Mouse (Mus musculus) CH12.LX (cell line): ENCODE results near the gene Rapgef4. TPM values are rescaled to one million over a fixed set of nuclear protein-coding genes. Genes with fewer than 3 reads are reported as not detected.

Experiments used
- DNase-seq: peaks from one replicate; pipeline ENCODE4 v3.0.0-alpha.2; 2013; ENCODE audit errors: extremely low read depth
- H3K27ac ChIP-seq: 2 replicates; pipeline ENCODE4 v1.5.1; 2012; ENCODE audit warnings: low read depth, mild to moderate bottlenecking, control low read depth, moderate library complexity; ENCODE audit not compliant: insufficient read depth
- H3K27me3 ChIP-seq: replicated peaks from 2 replicates; pipeline ENCODE3; 2012; ENCODE audit warnings: inconsistent platforms
- H3K36me3 ChIP-seq, 2 experiments: replicated peaks in 1 of 2; 2 replicates each; pipeline versions ENCODE3 to v1.6.1; 2012; ENCODE audit warnings: inconsistent platforms in 1 of 2, low read length in 1 of 2, mild to moderate bottlenecking in 1 of 2, mixed read lengths in 1 of 2, moderate library complexity in 1 of 2; ENCODE audit not compliant: control insufficient read depth in 1 of 2, insufficient read depth in 1 of 2
- H3K4me1 ChIP-seq, 2 experiments: 2 replicates each; pipeline ENCODE4 v1.6.1; 2012; ENCODE audit warnings: inconsistent platforms in 1 of 2, moderate library complexity in 1 of 2; ENCODE audit not compliant: insufficient read depth in 2 of 2, control insufficient read depth in 1 of 2
- H3K4me2 ChIP-seq: 2 replicates; pipeline ENCODE4 v1.6.1; 2012; ENCODE audit warnings: low read depth, mild to moderate bottlenecking, control low read depth; ENCODE audit not compliant: poor library complexity, insufficient read depth, severe bottlenecking
- H3K4me3 ChIP-seq, 3 experiments: fragments of 150-350 bp in 1 of 3; sonication (generic) in 1 of 3; replicated peaks in 1 of 3; 2 replicates each; pipeline versions ENCODE3 to v1.5.1; 2011 to 2012; ENCODE audit warnings: low read depth in 2 of 3, low read length in 2 of 3, mild to moderate bottlenecking in 2 of 3, moderate library complexity in 2 of 3, control low read depth in 1 of 3, improper control_type of control experiment in 1 of 3, inconsistent platforms in 1 of 3, mixed read lengths in 1 of 3; ENCODE audit not compliant: poor library complexity in 1 of 3
- H3K79me2 ChIP-seq: replicated peaks from 2 replicates; pipeline ENCODE4 v1.6.1; 2012; ENCODE audit warnings: mild to moderate bottlenecking, moderate library complexity; ENCODE audit not compliant: control insufficient read depth, poor library complexity, insufficient read depth, severe bottlenecking; ENCODE audit errors: extremely low read depth
- H3K9ac ChIP-seq: 2 replicates; pipeline ENCODE4 v1.6.1; 2012; ENCODE audit warnings: low read depth, mild to moderate bottlenecking, control low read depth, moderate library complexity; ENCODE audit not compliant: insufficient read depth
- H3K9me3 ChIP-seq: replicated peaks from 2 replicates; pipeline ENCODE3; 2012; ENCODE audit warnings: low read length, inconsistent platforms, mixed read lengths
- CTCF ChIP-seq, 2 experiments: IDR thresholded peaks in 1 of 2; conservative IDR thresholded peaks in 1 of 2; 2 replicates each; pipeline ENCODE4 v1.5.1; 2011 to 2012; ENCODE audit warnings: low read depth in 2 of 2, low read length in 2 of 2, improper control_type of control experiment in 1 of 2, inconsistent platforms in 1 of 2, mild to moderate bottlenecking in 1 of 2, moderate library complexity in 1 of 2
- E2F4 ChIP-seq: IDR thresholded peaks from 2 replicates; pipeline ENCODE4 v1.6.1; 2011; ENCODE audit warnings: low read depth, low read length, improper control_type of control experiment; ENCODE audit not compliant: insufficient replicate concordance
- ELF1 ChIP-seq: IDR thresholded peaks from 2 replicates; pipeline ENCODE4 v1.6.1; 2014; ENCODE audit warnings: low read depth, mild to moderate bottlenecking, inconsistent platforms, low read length, improper control_type of control experiment
- EP300 ChIP-seq: IDR thresholded peaks from 2 replicates; pipeline ENCODE4 v1.6.1; 2011; ENCODE audit warnings: low read length, improper control_type of control experiment
- ETS1 ChIP-seq: conservative IDR thresholded peaks from 2 replicates; pipeline ENCODE4 v1.6.1; 2012; ENCODE audit warnings: low read depth, mild to moderate bottlenecking, inconsistent platforms, low read length, improper control_type of control experiment, moderate library complexity
- HCFC1 ChIP-seq: IDR thresholded peaks from 2 replicates; pipeline ENCODE4 v1.6.1; 2012; ENCODE audit warnings: low read depth, mild to moderate bottlenecking, inconsistent platforms, low read length, improper control_type of control experiment
- IRF4 ChIP-seq: IDR thresholded peaks from 2 replicates; pipeline ENCODE4 v1.6.1; 2014; ENCODE audit warnings: low read depth, mild to moderate bottlenecking, inconsistent platforms, low read length, improper control_type of control experiment
- JUN ChIP-seq: IDR thresholded peaks from 2 replicates; pipeline ENCODE4 v1.6.1; 2011; ENCODE audit warnings: low read depth, mild to moderate bottlenecking, low read length, improper control_type of control experiment, moderate library complexity; ENCODE audit not compliant: insufficient read depth
- KAT2A ChIP-seq: IDR thresholded peaks from 2 replicates; pipeline ENCODE4 v1.6.1; 2012; ENCODE audit warnings: low read length, improper control_type of control experiment, inconsistent platforms; ENCODE audit not compliant: insufficient replicate concordance
- MAFK ChIP-seq: IDR thresholded peaks from 2 replicates; pipeline ENCODE4 v1.6.1; 2011; ENCODE audit warnings: low read length, improper control_type of control experiment; ENCODE audit not compliant: insufficient replicate concordance
- MAZ ChIP-seq: IDR thresholded peaks from 2 replicates; pipeline ENCODE4 v1.6.1; 2012; ENCODE audit warnings: low read depth, mild to moderate bottlenecking, inconsistent platforms, low read length, improper control_type of control experiment, moderate library complexity
- MXI1 ChIP-seq: IDR thresholded peaks from 2 replicates; pipeline ENCODE4 v1.6.1; 2011; ENCODE audit warnings: mild to moderate bottlenecking, low read depth, low read length, improper control_type of control experiment
- NELFE ChIP-seq: IDR thresholded peaks from 2 replicates; pipeline ENCODE4 v1.6.1; 2011; ENCODE audit warnings: low read depth, low read length, improper control_type of control experiment
- NRF1 ChIP-seq: IDR thresholded peaks from 2 replicates; pipeline ENCODE4 v1.6.1; 2014; ENCODE audit warnings: low read depth, mild to moderate bottlenecking, inconsistent platforms, low read length, improper control_type of control experiment, moderate library complexity
- PAX5 ChIP-seq: IDR thresholded peaks from 2 replicates; pipeline ENCODE4 v1.6.1; 2012; ENCODE audit warnings: low read length, inconsistent platforms, mixed read lengths
- POLR2A ChIP-seq: IDR thresholded peaks from 2 replicates; pipeline ENCODE4 v1.6.1; 2011; ENCODE audit warnings: low read depth, mild to moderate bottlenecking, improper control_type of control experiment, low read length
- POLR2AphosphoS2 ChIP-seq: IDR thresholded peaks from 2 replicates; pipeline ENCODE4 v1.6.1; 2011; ENCODE audit warnings: low read depth, low read length, improper control_type of control experiment
- RAD21 ChIP-seq: IDR thresholded peaks from 2 replicates; pipeline ENCODE4 v1.6.1; 2011; ENCODE audit warnings: low read depth, mild to moderate bottlenecking, low read length, improper control_type of control experiment, moderate library complexity
- RCOR1 ChIP-seq: conservative IDR thresholded peaks from 2 replicates; pipeline ENCODE4 v1.6.1; 2012; ENCODE audit warnings: low read depth, mild to moderate bottlenecking, inconsistent platforms, low read length, improper control_type of control experiment
- SIN3A ChIP-seq: IDR thresholded peaks from 2 replicates; pipeline ENCODE4 v1.6.1; 2012; ENCODE audit warnings: low read length, improper control_type of control experiment, inconsistent platforms
- SMC3 ChIP-seq: IDR thresholded peaks from 2 replicates; pipeline ENCODE4 v1.6.1; 2011; ENCODE audit warnings: low read depth, low read length, improper control_type of control experiment
- TBP ChIP-seq: conservative IDR thresholded peaks from 2 replicates; pipeline ENCODE4 v1.6.1; 2011; ENCODE audit warnings: low read depth, low read length, improper control_type of control experiment
- TCF12 ChIP-seq: IDR thresholded peaks from 2 replicates; pipeline ENCODE4 v1.6.1; 2014; ENCODE audit warnings: low read depth, mild to moderate bottlenecking, inconsistent platforms, low read length, improper control_type of control experiment
- UBTF ChIP-seq: IDR thresholded peaks from 2 replicates; pipeline ENCODE4 v1.6.1; 2012; ENCODE audit warnings: low read depth, mild to moderate bottlenecking, inconsistent platforms, low read length, improper control_type of control experiment, moderate library complexity
- USF1 ChIP-seq: IDR thresholded peaks from 2 replicates; pipeline ENCODE4 v1.6.1; 2014; ENCODE audit warnings: low read depth, mild to moderate bottlenecking, inconsistent platforms, low read length, improper control_type of control experiment
- USF2 ChIP-seq: conservative IDR thresholded peaks from 2 replicates; pipeline ENCODE4 v1.6.1; 2011; ENCODE audit warnings: low read depth, low read length, improper control_type of control experiment
- ZC3H11A ChIP-seq: IDR thresholded peaks from 2 replicates; pipeline ENCODE4 v1.6.1; 2012; ENCODE audit warnings: low read depth, mild to moderate bottlenecking, inconsistent platforms, low read length, improper control_type of control experiment
- ZKSCAN1 ChIP-seq: IDR thresholded peaks from 2 replicates; pipeline ENCODE4 v1.6.1; 2012; ENCODE audit warnings: low read depth, inconsistent platforms, low read length, improper control_type of control experiment, borderline replicate concordance
- ZNF384 ChIP-seq: IDR thresholded peaks from 2 replicates; pipeline ENCODE4 v1.6.1; 2012; ENCODE audit warnings: low read depth, low read length, improper control_type of control experiment, inconsistent platforms
- dilution Hi-C: fragments of 300-500 bp; cut with MboI; formaldehyde crosslinking; loops from 2 replicates; pipeline ENCODE4 v1.14.3; 2020; ENCODE audit warnings: low sequenced_read_pairs; ENCODE audit not compliant: extremely low pct_unique_long_range_greater_than_20kb, extremely low pct_ligation_motif_present
- in situ Hi-C: fragments of 300-500 bp; cut with MboI; formaldehyde crosslinking; loops from 3 replicates; pipeline ENCODE4 v1.14.3; 2019; ENCODE audit warnings: low sequenced_read_pairs, low pct_ligation_motif_present, low pct_unique_long_range_greater_than_20kb, mixed read lengths
- polyA plus RNA-seq: library from polyadenylated mRNA; unstranded; fragments of >175 nt; gene quantifications from 2 replicates; pipeline ENCODE4 v1.2.1, GENCODE M21; 2012; ENCODE audit warnings: low read depth; ENCODE audit not compliant: insufficient read length
- total RNA-seq, 2 experiments: library from RNA; depleted of rRNA; stranded (reverse); fragments of 300-350 nt in 1 of 2; fragments of >200 nt in 1 of 2; gene quantifications; 2 replicates each; pipeline ENCODE4 v1.2.3; 2012 to 2014

The Rapgef4 gene
- total and polyA plus RNA-seq, 3 experiments: 0.12 to 0.13 TPM; not detected in 1

- dilution Hi-C loops (no loop called here), in situ Hi-C loops (no loop called here)
- H3K36me3 ChIP-seq: no peaks in the 10 kb centered on the region
Observed at GRCm38 (mm10) chr2:71979981-71980380, 1.1 kb upstream of the Rapgef4 start.

GRCm38 (mm10) chr2:71981343-71981851 is 357 bp downstream of the Rapgef4 start:
- Histone ChIP-seq H3K4me2 (no peak overlapping the region), H3K4me3 (no peak overlapping the region), H3K27me3 (no peaks in the 10 kb centered on the region), H3K79me2 (no peaks in the 10 kb centered on the region), H3K9me3 (peaks cover 3% of the 10 kb centered on the region), H3K4me1 (peaks cover 2 to 38% of the 10 kb centered on the region in 2 experiments; a peak in 2 of 4 replicates), H3K9ac (no peak overlapping the region), H3K36me3 (no peaks in the 10 kb centered on the region), H3K27ac (no peak overlapping the region)
- dilution Hi-C loops: no loop called here
- no peak for DNase-seq
- no peak for TF ChIP-seq ZKSCAN1
- TF ChIP-seq POLR2A: no peak
- TF ChIP-seq CTCF (conservative IDR thresholded peaks at IDR 0.05 in 1 of 2, IDR thresholded peaks at IDR 0.05 in 1 of 2; ENCODE audit: low read depth in 2 of 2, low read length in 2 of 2): no peak
- no peak for TF ChIP-seq ETS1
- no peak for TF ChIP-seq POLR2AphosphoS2
- no peak for TF ChIP-seq JUN
- TF ChIP-seq NRF1: no peak
- TF ChIP-seq TBP: no peak
- no peak for TF ChIP-seq NELFE
- no peak for TF ChIP-seq MXI1
- no peak for TF ChIP-seq MAZ
- TF ChIP-seq UBTF: no peak
- no peak for TF ChIP-seq KAT2A
- no peak for TF ChIP-seq ZNF384
- no peak for TF ChIP-seq TCF12
- TF ChIP-seq RCOR1: no peak
- no peak for TF ChIP-seq MAFK
- TF ChIP-seq USF2: no peak
- TF ChIP-seq EP300: no peak
- TF ChIP-seq SIN3A: no peak
- in situ Hi-C loops: no loop called here

More at GRCm38 (mm10) chr2:71979981-71980380, 1.1 kb upstream of the Rapgef4 start:
- DNase-seq: no peak
- Histone ChIP-seq H3K4me2 (no peak overlapping the region), H3K4me1 (peaks cover 2 to 28% of the 10 kb centered on the region in 2 experiments; a peak in 2 of 4 replicates), H3K9ac (no peak overlapping the region), H3K79me2 (no peaks in the 10 kb centered on the region), H3K9me3 (peaks cover 3% of the 10 kb centered on the region), H3K27ac (no peak overlapping the region), H3K27me3 (no peaks in the 10 kb centered on the region), H3K4me3 (no peak overlapping the region)
- no peak for TF ChIP-seq PAX5
- no peak for TF ChIP-seq SIN3A
- TF ChIP-seq TBP: no peak
- TF ChIP-seq IRF4: no peak
- no peak for TF ChIP-seq E2F4
- TF ChIP-seq RAD21: no peak
- no peak for TF ChIP-seq USF1
- no peak for TF ChIP-seq MAFK
- TF ChIP-seq RCOR1: no peak
- no peak for TF ChIP-seq SMC3
- TF ChIP-seq EP300: no peak
- TF ChIP-seq ZKSCAN1: no peak
- TF ChIP-seq MAZ: no peak
- no peak for TF ChIP-seq ZC3H11A
- TF ChIP-seq ELF1: no peak
- TF ChIP-seq UBTF: no peak
- no peak for TF ChIP-seq HCFC1
